Mouse (Mus musculus) lung, embryonic 16.5 days (tissue): ENCODE data around the gene Macrod2. TPM values are rescaled to one million over a fixed set of nuclear protein-coding genes. Genes with fewer than 3 reads are reported as not detected.
A peak's percentile ranks its signal among the peaks of the same experiment; 100 is the strongest.

Experiments
- ATAC-seq: fragments of 200-750 bp; cut with Nextera tagmentation; 2 replicates; pipeline ENCODE4 v1.8.0; 2017; ENCODE audit warnings: low read depth, mild to moderate bottlenecking, moderate library complexity
- H3K27ac ChIP-seq: fragments of 300-500 bp; sonication (generic); 2 replicates; pipeline ENCODE4 v1.5.1; 2014; ENCODE audit warnings: mild to moderate bottlenecking, control low read depth, low read length
- H3K27me3 ChIP-seq: fragments of 300-500 bp; sonication (generic); 2 replicates; pipeline ENCODE4 v1.6.1; 2014; ENCODE audit warnings: low read depth, low read length, mixed read lengths; ENCODE audit not compliant: control insufficient read depth, insufficient read depth
- H3K36me3 ChIP-seq: fragments of 300-500 bp; sonication (generic); 2 replicates; pipeline ENCODE4 v1.6.1; 2014; ENCODE audit warnings: low read length; ENCODE audit not compliant: control insufficient read depth, insufficient read depth
- H3K4me1 ChIP-seq: fragments of 300-500 bp; sonication (generic); replicated peaks from 2 replicates; pipeline ENCODE4 v1.6.1; 2014; ENCODE audit warnings: low read length, mixed read lengths; ENCODE audit not compliant: control insufficient read depth, insufficient read depth
- H3K4me2 ChIP-seq: fragments of 300-500 bp; sonication (generic); 2 replicates; pipeline ENCODE4 v1.6.1; 2014; ENCODE audit warnings: low read depth, low read length, control low read depth
- H3K4me3 ChIP-seq: fragments of 300-500 bp; sonication (generic); 2 replicates; pipeline ENCODE4 v1.5.1; 2014; ENCODE audit warnings: mild to moderate bottlenecking, low read length, control low read depth
- H3K9ac ChIP-seq: fragments of 300-500 bp; sonication (generic); 2 replicates; pipeline ENCODE4 v1.6.1; 2014; ENCODE audit warnings: low read length, control low read depth
- H3K9me3 ChIP-seq: fragments of 300-500 bp; sonication (generic); 2 replicates; pipeline ENCODE4 v1.6.1; 2016; ENCODE audit warnings: low read length; ENCODE audit not compliant: control insufficient read depth
- WGBS: fragments of 180-500 bp; shearing (Covaris S2); extraction: QIAGEN DNeasy Blood & Tissue Kit; methylation state at CpG from one replicate; pipeline ENCODE4 v1.1.7; 2014; 5-methylcytosine and 5-hydroxymethylcytosine counted together
- polyA plus RNA-seq: library from polyadenylated mRNA; unstranded; fragments of >200 nt; fragmentation: Nextera tagmentation; extraction: Ambion mirVana; gene quantifications from 2 replicates; pipeline ENCODE4 v1.2.1, GENCODE M21; 2015

Gene Macrod2
- polyA plus RNA-seq, 1 experiment from 2014 or later = 32.1 TPM

DNA sequence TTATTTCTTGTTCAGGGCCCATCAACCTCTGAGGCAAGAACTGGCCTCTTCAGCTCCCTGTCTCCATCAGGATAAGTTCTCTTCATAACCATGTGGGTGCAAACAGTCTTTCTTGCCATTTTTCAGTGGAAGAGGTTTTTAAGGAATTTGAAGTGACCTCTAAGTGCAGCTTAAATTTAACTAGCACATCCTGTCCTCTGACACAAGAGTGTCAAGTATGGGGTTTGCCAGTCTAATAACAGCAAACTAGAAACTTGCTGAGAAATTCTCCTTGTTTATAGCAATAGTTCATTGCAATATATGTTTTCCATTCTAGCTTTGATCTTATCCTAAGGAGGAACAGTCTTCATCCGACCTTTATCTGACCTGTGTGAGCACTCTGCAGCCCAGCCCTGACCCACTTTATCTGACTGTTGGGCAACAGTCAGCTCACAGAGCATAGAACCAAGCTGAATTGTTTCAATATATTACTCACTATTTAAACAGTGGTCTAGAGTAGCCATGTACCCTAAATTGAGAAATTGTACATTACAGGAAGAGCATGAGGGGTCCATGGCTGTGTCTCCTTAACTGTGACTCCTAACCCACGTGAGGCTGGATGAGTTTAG is 226.7 kb downstream of the Macrod2 start:
- Histone ChIP-seq H3K36me3 (no peaks in the 10 kb centered on the region), H3K4me1 (no peaks in the 10 kb centered on the region), H3K4me3 (no peak overlapping the region), H3K9ac (no peak overlapping the region), H3K4me2 (no peak overlapping the region), H3K27me3 (no peaks in the 10 kb centered on the region), H3K9me3 (no peaks in the 10 kb centered on the region), H3K27ac (no peak overlapping the region)
- 33% methylated on average over 2 of the region's 2 CpGs for WGBS
- peak; percentile 56 for ATAC-seq

DNA sequence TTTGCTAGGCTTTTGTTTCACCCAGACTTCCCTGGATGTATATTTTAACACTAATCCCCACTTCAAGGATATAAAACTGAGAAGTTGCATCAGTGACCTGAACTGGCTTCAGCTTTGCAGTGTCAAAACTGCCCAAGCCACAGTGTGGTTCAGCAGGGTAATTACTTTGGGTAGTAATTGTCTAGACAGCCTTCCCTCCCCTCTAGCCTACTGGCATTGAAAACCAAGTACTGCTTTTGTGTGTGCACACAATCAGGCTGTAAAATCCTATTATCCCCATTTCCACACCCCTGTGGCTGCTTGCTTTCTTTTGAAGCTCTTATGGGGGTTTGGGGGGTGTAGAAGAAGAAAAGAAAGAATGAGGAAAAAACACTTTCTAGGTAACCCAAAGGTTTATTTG is 258.4 kb downstream of the Macrod2 start:
- H3K9me3 ChIP-seq = no peaks in the 10 kb centered on the region
- ATAC-seq = no peak
- no peaks in the 10 kb centered on the region for H3K4me1 ChIP-seq
- H3K4me2 ChIP-seq = no peak overlapping the region
- no peak overlapping the region for H3K4me3 ChIP-seq
- H3K9ac ChIP-seq = no peak overlapping the region
- no peaks in the 10 kb centered on the region for H3K36me3 ChIP-seq
- H3K27me3 ChIP-seq = no peaks in the 10 kb centered on the region
- no peak overlapping the region for H3K27ac ChIP-seq

DNA sequence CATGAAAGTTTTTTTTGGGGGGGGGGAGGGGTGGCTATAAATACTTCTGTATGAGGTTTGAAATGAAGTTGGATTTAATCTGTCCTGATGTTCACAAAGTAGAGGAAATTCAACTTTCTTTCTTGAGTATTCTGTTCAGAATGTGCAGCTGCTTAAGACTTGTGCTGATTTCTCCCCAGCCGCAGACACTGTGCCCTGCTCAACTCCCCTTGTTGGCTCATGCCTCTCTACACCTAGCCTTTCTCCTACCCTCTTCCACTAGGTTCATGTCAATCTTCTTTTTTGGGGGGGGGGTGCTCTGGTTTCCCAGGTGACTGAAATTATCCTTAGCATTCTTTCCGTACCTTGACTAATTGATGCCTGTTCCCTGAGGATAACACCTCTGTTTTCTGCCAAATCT is 258.9 kb downstream of the Macrod2 start:
- H3K4me2 ChIP-seq = no peak overlapping the region
- WGBS = 88% methylated on average over 2 of the region's 2 CpGs
- H3K4me3 ChIP-seq = no peak overlapping the region
- H3K9ac ChIP-seq = no peak overlapping the region
- H3K9me3 ChIP-seq = no peaks in the 10 kb centered on the region
- ATAC-seq = no peak
- H3K4me1 ChIP-seq = no peaks in the 10 kb centered on the region
- no peaks in the 10 kb centered on the region for H3K27me3 ChIP-seq
- H3K27ac ChIP-seq = no peak overlapping the region
- no peaks in the 10 kb centered on the region for H3K36me3 ChIP-seq

DNA sequence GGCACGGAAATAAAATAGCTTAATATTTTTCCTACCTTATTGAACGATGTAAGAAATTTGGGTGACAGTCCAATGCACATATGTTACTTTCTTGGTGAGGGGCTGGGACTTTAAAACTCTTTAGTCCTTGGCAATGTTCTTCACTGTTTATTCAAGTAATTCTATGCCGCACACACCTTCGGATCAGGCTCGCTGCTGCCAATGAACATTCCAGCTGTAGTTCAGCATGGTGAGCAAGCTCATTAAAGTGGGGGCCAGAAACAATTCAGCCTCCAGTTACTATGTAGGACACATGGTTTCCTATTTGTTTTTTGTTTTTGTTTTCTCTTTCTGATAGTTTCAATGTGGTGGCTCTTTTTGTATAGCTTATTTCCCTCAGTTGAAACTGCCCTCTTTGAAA is 267.6 kb downstream of the Macrod2 start:
- H3K9ac ChIP-seq = no peak overlapping the region
- no peak overlapping the region for H3K4me3 ChIP-seq
- no peak for ATAC-seq
- no peak overlapping the region for H3K27ac ChIP-seq
- H3K9me3 ChIP-seq = no peaks in the 10 kb centered on the region
- H3K4me1 ChIP-seq = no peaks in the 10 kb centered on the region
- no peaks in the 10 kb centered on the region for H3K27me3 ChIP-seq
- no peak overlapping the region for H3K4me2 ChIP-seq
- 75% methylated on average over 5 of the region's 5 CpGs for WGBS
- 0 out of 2 replicates have a peak, but pooled peaks cover 6% of the 10 kb centered on the region for H3K36me3 ChIP-seq

DNA sequence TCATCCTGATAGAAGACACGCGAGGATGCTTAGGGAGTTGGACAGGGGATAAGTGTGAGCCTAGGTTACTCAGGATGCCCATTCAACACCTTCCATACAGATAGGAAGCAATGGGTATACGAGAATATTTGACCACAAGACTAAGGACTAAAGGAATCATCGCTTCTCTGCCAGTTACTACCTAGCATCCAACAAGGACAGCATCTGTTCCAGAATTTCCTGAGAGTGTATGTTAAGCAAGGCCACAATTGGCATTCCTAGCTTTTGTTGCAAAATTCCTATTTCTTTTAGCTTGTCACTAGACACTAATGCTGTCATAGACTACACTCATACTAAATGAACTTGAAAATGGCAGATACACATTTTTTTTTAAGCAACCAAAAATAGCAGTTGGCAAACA is 269.3 kb downstream of the Macrod2 start:
- Histone ChIP-seq H3K27me3 (no peaks in the 10 kb centered on the region), H3K4me1 (0 out of 2 replicates have a peak, but pooled peaks cover 2% of the 10 kb centered on the region), H3K4me3 (no peak overlapping the region), H3K9me3 (no peaks in the 10 kb centered on the region), H3K27ac (no peak overlapping the region), H3K4me2 (no peak overlapping the region), H3K9ac (no peak overlapping the region), H3K36me3 (0 out of 2 replicates have a peak, but pooled peaks cover 6% of the 10 kb centered on the region)
- WGBS = 90% methylated on average over 4 of the region's 4 CpGs
- no peak for ATAC-seq

DNA sequence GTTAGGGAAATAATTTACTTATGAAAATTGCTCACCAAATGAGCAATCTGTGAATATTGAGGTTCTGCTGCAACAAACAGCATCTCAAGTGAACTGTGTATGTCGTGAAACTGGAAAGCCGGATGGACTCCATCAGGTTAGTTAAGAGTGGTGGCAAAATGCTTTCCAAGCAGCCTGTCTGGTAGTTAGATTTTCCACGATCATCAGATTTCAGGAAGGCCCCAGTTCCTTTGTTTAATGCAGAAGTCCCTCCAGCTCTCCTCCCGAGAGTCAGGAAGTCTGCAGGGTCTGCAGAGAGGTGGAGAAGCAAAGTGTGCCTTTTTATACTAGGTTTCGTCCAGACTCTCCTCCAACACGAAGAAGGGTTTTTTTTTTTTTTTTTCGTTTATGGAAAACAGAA is 271.7 kb downstream of the Macrod2 start:
- no peak for ATAC-seq
- no peaks in the 10 kb centered on the region for H3K27me3 ChIP-seq
- H3K4me2 ChIP-seq = no peak overlapping the region
- H3K4me3 ChIP-seq = no peak overlapping the region
- no peaks in the 10 kb centered on the region for H3K36me3 ChIP-seq
- H3K9me3 ChIP-seq = no peaks in the 10 kb centered on the region
- WGBS = 49% methylated on average over 7 of the region's 7 CpGs
- H3K27ac ChIP-seq = no peak overlapping the region
- H3K4me1 ChIP-seq = 0 out of 2 replicates have a peak, but pooled peaks cover 2% of the 10 kb centered on the region
- no peak overlapping the region for H3K9ac ChIP-seq

DNA sequence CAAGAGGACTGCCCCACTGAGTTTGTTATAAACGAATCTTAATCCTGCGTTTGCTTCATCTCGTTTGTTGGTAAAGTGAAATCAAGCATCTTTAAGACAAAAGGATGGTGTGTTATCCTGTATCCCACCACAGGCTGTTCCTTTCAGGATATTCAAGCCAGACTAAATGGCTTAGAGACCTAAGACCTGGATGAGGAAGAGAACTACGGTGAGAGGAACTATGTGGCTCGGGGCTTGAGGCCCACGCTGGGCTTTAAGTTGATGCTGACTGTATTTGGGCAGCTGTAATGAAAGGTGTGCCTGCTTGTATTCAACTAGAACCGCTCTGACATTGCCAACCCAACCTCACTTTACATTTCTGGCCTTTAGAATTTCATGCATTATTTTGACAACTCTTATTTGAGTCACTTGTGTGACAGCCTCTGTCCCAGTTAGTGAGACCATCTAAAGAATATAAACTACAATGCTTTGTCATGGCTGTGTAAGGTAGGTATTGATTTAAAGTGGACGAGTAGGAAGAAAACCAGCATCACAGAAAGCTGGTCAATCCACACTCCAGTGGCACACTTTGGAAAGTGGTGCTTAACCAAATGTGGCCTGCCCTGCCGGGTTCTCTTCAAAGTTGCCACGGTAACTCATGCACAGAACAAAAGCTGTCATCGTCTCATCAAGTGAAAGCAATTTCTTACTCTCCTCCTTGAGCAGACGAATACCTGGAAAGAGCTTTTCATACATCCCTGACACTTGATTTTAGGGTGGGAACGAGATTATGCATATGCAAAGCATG is 272.3 kb downstream of the Macrod2 start:
- Histone ChIP-seq H3K27ac (no peak overlapping the region), H3K36me3 (no peaks in the 10 kb centered on the region), H3K4me1 (0 out of 2 replicates have a peak, but pooled peaks cover 2% of the 10 kb centered on the region), H3K4me2 (no peak overlapping the region), H3K4me3 (no peak overlapping the region), H3K9ac (no peak overlapping the region), H3K9me3 (no peaks in the 10 kb centered on the region), H3K27me3 (no peaks in the 10 kb centered on the region)
- 64% methylated on average over 13 of the region's 13 CpGs for WGBS
- ATAC-seq = no peak

DNA sequence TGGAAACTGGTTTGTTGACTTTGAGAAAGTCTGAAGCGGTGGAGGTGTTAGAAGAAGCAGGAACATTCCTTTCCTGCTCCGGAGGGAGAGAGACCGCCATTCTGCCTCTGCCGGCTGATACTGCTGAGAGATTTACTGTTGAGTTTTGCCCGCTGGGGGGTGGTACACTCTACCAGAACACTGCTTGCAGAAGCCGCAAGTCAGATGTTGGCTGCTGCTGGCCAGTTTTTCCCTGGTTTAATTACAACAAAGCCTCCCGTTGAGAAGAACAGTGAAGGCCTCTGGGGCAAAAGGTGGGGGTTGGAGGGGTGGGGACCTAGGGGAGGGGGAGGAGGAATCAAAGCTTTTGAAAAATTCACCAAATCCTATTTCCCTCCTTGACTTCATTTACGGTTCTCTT is 273.2 kb downstream of the Macrod2 start:
- H3K36me3 ChIP-seq = no peaks in the 10 kb centered on the region
- 0 out of 2 replicates have a peak overlapping the region, but pooled peaks have one; percentile 24 for H3K4me3 ChIP-seq
- H3K9me3 ChIP-seq = no peaks in the 10 kb centered on the region
- H3K9ac ChIP-seq = peak overlapping the region; percentile 31; the same call in 1 of the 2 replicates
- 4% methylated on average over 8 of the region's 8 CpGs for WGBS
- no peak overlapping the region for H3K27ac ChIP-seq
- peak overlapping the region; percentile 42 for H3K4me2 ChIP-seq
- 0 out of 2 replicates have a peak, but pooled peaks cover 2% of the 10 kb centered on the region for H3K4me1 ChIP-seq
- ATAC-seq = peak; percentile 70
- no peaks in the 10 kb centered on the region for H3K27me3 ChIP-seq

DNA sequence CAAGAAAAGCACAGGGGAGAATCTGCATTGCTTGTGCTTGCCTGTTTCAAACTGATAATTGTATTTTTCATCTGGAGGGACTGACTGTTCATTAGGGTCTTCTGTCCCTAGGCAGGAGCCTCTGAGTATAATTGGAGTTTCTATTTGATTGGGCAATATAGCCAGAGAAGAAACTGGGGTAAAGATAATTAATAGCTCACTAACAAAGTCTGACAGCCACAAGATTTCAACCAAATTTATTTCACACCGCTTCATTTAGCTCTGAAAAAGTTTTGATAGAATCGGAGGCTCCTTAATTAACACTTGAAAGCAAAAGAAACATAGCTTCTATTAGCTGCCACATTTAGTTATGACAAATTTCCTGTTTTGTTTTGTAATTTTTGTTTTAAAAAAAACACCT is 274.0 kb downstream of the Macrod2 start:
- 63% methylated on average over 2 of the region's 2 CpGs for WGBS
- Histone ChIP-seq H3K4me1 (0 out of 2 replicates have a peak, but pooled peaks cover 2% of the 10 kb centered on the region), H3K4me2 (no peak overlapping the region), H3K27ac (no peak overlapping the region), H3K9me3 (no peaks in the 10 kb centered on the region), H3K36me3 (no peaks in the 10 kb centered on the region), H3K27me3 (no peaks in the 10 kb centered on the region), H3K9ac (no peak overlapping the region), H3K4me3 (no peak overlapping the region)
- ATAC-seq = no peak
